Mouse (Mus musculus): Measurements from ENCODE around the gene Nxf1. TPM values are rescaled to one million over a fixed set of nuclear protein-coding genes. Genes with fewer than 3 reads are reported as not detected.
A peak's percentile ranks its signal among the peaks of the same experiment; 100 is the strongest.
"Not testable (repeated sequence)": the region's sequence is repeated elsewhere in the genome, so short reads cannot be mapped to it uniquely, and the experiment has no call there.

Gene Nxf1
- polyA plus RNA-seq, 1 experiment from 2014 or later = 199 TPM

GRCm38 (mm10) chr19:8715868-8716766 is 40.8 kb upstream of the Nxf1 start:
- 75% methylated on average over 10 of the region's 10 CpGs for WGBS
- Histone ChIP-seq H3K27ac (no peak overlapping the region), H3K4me2 (no peak overlapping the region), H3K4me3 (no peak overlapping the region), H3K9ac (no peak overlapping the region), H3K4me1 (peaks cover 16% of the 10 kb centered on the region), H3K27me3 (no peaks in the 10 kb centered on the region), H3K36me3 (0 out of 2 replicates have a peak, but pooled peaks cover 3% of the 10 kb centered on the region), H3K9me3 (no peaks in the 10 kb centered on the region)
- ATAC-seq (ENCODE audit: insufficient number of reproducible peaks, insufficient read depth, low FRiP score, low TSS enrichment, low read depth) = no peak

GRCm38 (mm10) chr19:8716767-8717475 is 40.0 kb upstream of the Nxf1 start:
- WGBS = 74% methylated on average over 9 of the region's 10 CpGs
- no peak for ATAC-seq (ENCODE audit: insufficient number of reproducible peaks, insufficient read depth, low FRiP score, low TSS enrichment, low read depth)

GRCm38 (mm10) chr19:8718357-8718756 is 38.5 kb upstream of the Nxf1 start:
- no peak overlapping the region for H3K9ac ChIP-seq
- no peaks in the 10 kb centered on the region for H3K27me3 ChIP-seq
- ATAC-seq (ENCODE audit: insufficient number of reproducible peaks, insufficient read depth, low FRiP score, low TSS enrichment, low read depth) = no peak
- H3K27ac ChIP-seq = no peak overlapping the region
- H3K4me3 ChIP-seq = no peak overlapping the region
- H3K4me1 ChIP-seq = peaks cover 19% of the 10 kb centered on the region
- H3K4me2 ChIP-seq = no peak overlapping the region
- no peaks in the 10 kb centered on the region for H3K36me3 ChIP-seq
- 63% methylated on average over 3 of the region's 3 CpGs for WGBS
- no peaks in the 10 kb centered on the region for H3K9me3 ChIP-seq

More at GRCm38 (mm10) chr19:8716767-8717475, 40.0 kb upstream of the Nxf1 start:
- Histone ChIP-seq H3K4me1 (peaks cover 18% of the 10 kb centered on the region), H3K9me3 (no peaks in the 10 kb centered on the region), H3K27ac (no peak overlapping the region), H3K4me3 (no peak overlapping the region), H3K27me3 (no peaks in the 10 kb centered on the region), H3K36me3 (no peaks in the 10 kb centered on the region), H3K4me2 (no peak overlapping the region), H3K9ac (no peak overlapping the region)

- not testable (repeated sequence) for H3K9ac ChIP-seq; H3K36me3 ChIP-seq; H3K4me2 ChIP-seq; H3K27ac ChIP-seq; H3K4me3 ChIP-seq; ATAC-seq (ENCODE audit: insufficient number of reproducible peaks, insufficient read depth, low FRiP score, low TSS enrichment, low read depth); H3K9me3 ChIP-seq; H3K27me3 ChIP-seq
- H3K4me1 ChIP-seq = peaks cover 18% of the 10 kb centered on the region
Observed at GRCm38 (mm10) chr19:8719037-8719436, 37.8 kb upstream of the Nxf1 start.

- H3K4me3 ChIP-seq = no peak overlapping the region
- H3K4me2 ChIP-seq = peak overlapping the region; percentile 9
- H3K36me3 ChIP-seq = peaks cover 22% of the 10 kb centered on the region
- no peak for ATAC-seq (ENCODE audit: insufficient number of reproducible peaks, insufficient read depth, low FRiP score, low TSS enrichment, low read depth)
- no peaks in the 10 kb centered on the region for H3K9me3 ChIP-seq
- no peaks in the 10 kb centered on the region for H3K27me3 ChIP-seq
- peaks cover 32% of the 10 kb centered on the region for H3K4me1 ChIP-seq
- no peak overlapping the region for H3K27ac ChIP-seq
- peak overlapping the region; percentile 99; the same call in 1 of the 2 replicates for H3K9ac ChIP-seq
- WGBS = 90% methylated on average over 1 of the region's 1 CpGs
Observed at GRCm38 (mm10) chr19:8721378-8721777, 35.5 kb upstream of the Nxf1 start.

GRCm38 (mm10) chr19:8722021-8722420 is 34.9 kb upstream of the Nxf1 start:
- Histone ChIP-seq H3K36me3 (peaks cover 27% of the 10 kb centered on the region), H3K9ac (peak overlapping the region; percentile 99), H3K27ac (peak overlapping the region; percentile 96), H3K27me3 (no peaks in the 10 kb centered on the region), H3K4me1 (peaks cover 36% of the 10 kb centered on the region), H3K4me2 (peak overlapping the region; percentile 70), H3K9me3 (no peaks in the 10 kb centered on the region), H3K4me3 (peak overlapping the region; percentile 84)
- ATAC-seq (ENCODE audit: insufficient number of reproducible peaks, insufficient read depth, low FRiP score, low TSS enrichment, low read depth) = no peak
- WGBS = 50% methylated on average over 4 of the region's 4 CpGs

- no peak for ATAC-seq (ENCODE audit: insufficient number of reproducible peaks, insufficient read depth, low FRiP score, low TSS enrichment, low read depth)
- H3K9me3 ChIP-seq = no peaks in the 10 kb centered on the region
- 2% methylated on average over 5 of the region's 5 CpGs for WGBS
- H3K4me2 ChIP-seq = peak overlapping the region; percentile 70
- H3K27ac ChIP-seq = peak overlapping the region; percentile 96
- H3K4me1 ChIP-seq = peaks cover 36% of the 10 kb centered on the region
- H3K36me3 ChIP-seq = peaks cover 27% of the 10 kb centered on the region
- peak overlapping the region; percentile 84 for H3K4me3 ChIP-seq
- peak overlapping the region; percentile 99 for H3K9ac ChIP-seq
- no peaks in the 10 kb centered on the region for H3K27me3 ChIP-seq
Observed at GRCm38 (mm10) chr19:8722559-8722906, 34.3 kb upstream of the Nxf1 start.

- Histone ChIP-seq H3K4me1 (peaks cover 36% of the 10 kb centered on the region), H3K4me2 (peak within 1 kb of the TSS; percentile 81), H3K36me3 (peaks cover 27% of the 10 kb centered on the region), H3K27ac (peak within 1 kb of the TSS; percentile 96), H3K4me3 (peak within 1 kb of the TSS; percentile 84), H3K27me3 (no peaks in the 10 kb centered on the region), H3K9me3 (no peaks in the 10 kb centered on the region), H3K9ac (peak within 1 kb of the TSS; percentile 99)
- WGBS = under 1% methylated on average over 50 of the region's 50 CpGs
- ATAC-seq (ENCODE audit: insufficient number of reproducible peaks, insufficient read depth, low FRiP score, low TSS enrichment, low read depth) = peak; percentile 96
Observed at GRCm38 (mm10) chr19:8722907-8723573, 33.8 kb upstream of the Nxf1 start, which contains the start of gene Slc3a2. Slc3a2 (minus strand) TSS chr19:8723369.

- Histone ChIP-seq H3K27me3 (no peaks in the 10 kb centered on the region), H3K9ac (peak overlapping the region; percentile 99), H3K27ac (peak overlapping the region; percentile 92), H3K4me2 (peak overlapping the region; percentile 81), H3K4me1 (peaks cover 36% of the 10 kb centered on the region), H3K9me3 (no peaks in the 10 kb centered on the region), H3K4me3 (peak overlapping the region; percentile 84), H3K36me3 (peaks cover 27% of the 10 kb centered on the region)
- under 1% methylated on average over 20 of the region's 20 CpGs for WGBS
- no peak for ATAC-seq (ENCODE audit: insufficient number of reproducible peaks, insufficient read depth, low FRiP score, low TSS enrichment, low read depth)
Observed at GRCm38 (mm10) chr19:8723574-8724346, 33.1 kb upstream of the Nxf1 start.

GRCm38 (mm10) chr19:8724392-8724791 is 32.5 kb upstream of the Nxf1 start:
- Histone ChIP-seq H3K9ac (peak overlapping the region; percentile 99), H3K4me3 (peak overlapping the region; percentile 84), H3K27me3 (no peaks in the 10 kb centered on the region), H3K27ac (peak overlapping the region; percentile 92; the same call in 1 of the 2 replicates), H3K4me2 (peak overlapping the region; percentile 81), H3K4me1 (peaks cover 36% of the 10 kb centered on the region), H3K36me3 (peaks cover 27% of the 10 kb centered on the region), H3K9me3 (no peaks in the 10 kb centered on the region)
- WGBS = 3% methylated on average over 2 of the region's 2 CpGs
- ATAC-seq (ENCODE audit: insufficient number of reproducible peaks, insufficient read depth, low FRiP score, low TSS enrichment, low read depth) = no peak

Measured in embryonic facial prominence, embryonic 13.5 days (tissue).